Mouse (Mus musculus): ENCODE results near the gene Yipf1. TPM values are rescaled to one million over a fixed set of nuclear protein-coding genes. Genes with fewer than 3 reads are reported as not detected.

The Yipf1 gene
- polyA plus RNA-seq, 1 experiment from 2014 or later, result 45.5 TPM

GRCm38 (mm10) chr4:107337455-107337854 lies 23.3 kb downstream of the Yipf1 start:
- no peak for DNase-seq (ENCODE audit: low spot score)
- Histone ChIP-seq H3K9ac (ENCODE audit: low read depth, low read length) (no peak overlapping the region), H3K4me2 (no peak overlapping the region), H3K27ac (ENCODE audit: low read depth, low read length) (no peak overlapping the region), H3K4me1 (replicated peaks; ENCODE audit: control insufficient read depth, insufficient read depth, low read length) (no peaks in the 10 kb centered on the region), H3K36me3 (ENCODE audit: control insufficient read depth, insufficient read depth, low read length) (no peaks in the 10 kb centered on the region), H3K9me3 (ENCODE audit: control insufficient read depth, low read length) (no peaks in the 10 kb centered on the region), H3K4me3 (ENCODE audit: low read depth, low read length) (no peak overlapping the region), H3K27me3 (replicated peaks; ENCODE audit: control insufficient read depth, insufficient read depth, low read length) (no peaks in the 10 kb centered on the region)
- WGBS, result 87% methylated on average over 5 of the region's 5 CpGs
- ATAC-seq (replicated peaks; ENCODE audit: low FRiP score), result no peak

GRCm38 (mm10) chr4:107341354-107341753 lies 27.2 kb downstream of the Yipf1 start:
- Histone ChIP-seq H3K27ac (ENCODE audit: low read depth, low read length) (no peak overlapping the region), H3K36me3 (ENCODE audit: control insufficient read depth, insufficient read depth, low read length) (no peaks in the 10 kb centered on the region), H3K4me3 (ENCODE audit: low read depth, low read length) (no peak overlapping the region), H3K4me2 (no peak overlapping the region), H3K4me1 (replicated peaks; ENCODE audit: control insufficient read depth, insufficient read depth, low read length) (no peaks in the 10 kb centered on the region), H3K9me3 (ENCODE audit: control insufficient read depth, low read length) (no peaks in the 10 kb centered on the region), H3K9ac (ENCODE audit: low read depth, low read length) (no peak overlapping the region), H3K27me3 (replicated peaks; ENCODE audit: control insufficient read depth, insufficient read depth, low read length) (no peaks in the 10 kb centered on the region)
- 82% methylated on average over 5 of the region's 5 CpGs for WGBS
- DNase-seq (ENCODE audit: low spot score) (no peak), ATAC-seq (replicated peaks; ENCODE audit: low FRiP score) (no peak)

- Histone ChIP-seq H3K9ac (ENCODE audit: low read depth, low read length) (no peak overlapping the region), H3K27ac (ENCODE audit: low read depth, low read length) (no peak overlapping the region), H3K4me2 (no peak overlapping the region), H3K4me1 (replicated peaks; ENCODE audit: control insufficient read depth, insufficient read depth, low read length) (peaks cover 2% of the 10 kb centered on the region; the same call in 1 of the 2 replicates), H3K36me3 (ENCODE audit: control insufficient read depth, insufficient read depth, low read length) (no peaks in the 10 kb centered on the region), H3K27me3 (replicated peaks; ENCODE audit: control insufficient read depth, insufficient read depth, low read length) (no peaks in the 10 kb centered on the region), H3K4me3 (ENCODE audit: low read depth, low read length) (no peak overlapping the region), H3K9me3 (ENCODE audit: control insufficient read depth, low read length) (no peaks in the 10 kb centered on the region)
- DNase-seq (ENCODE audit: low spot score), result no peak
- ATAC-seq (replicated peaks; ENCODE audit: low FRiP score), result no peak
- 86% methylated on average over 7 of the region's 7 CpGs for WGBS
These were observed 30.4 kb downstream of the Yipf1 start for GRCm38 (mm10) chr4:107344612-107345011.

GRCm38 (mm10) chr4:107347221-107347620 lies 33.1 kb downstream of the Yipf1 start:
- Histone ChIP-seq H3K9ac (ENCODE audit: low read depth, low read length) (no peak overlapping the region), H3K4me2 (no peak overlapping the region), H3K36me3 (ENCODE audit: control insufficient read depth, insufficient read depth, low read length) (no peaks in the 10 kb centered on the region), H3K4me1 (replicated peaks; ENCODE audit: control insufficient read depth, insufficient read depth, low read length) (peaks cover 2% of the 10 kb centered on the region; the same call in 1 of the 2 replicates), H3K9me3 (ENCODE audit: control insufficient read depth, low read length) (no peaks in the 10 kb centered on the region), H3K27me3 (replicated peaks; ENCODE audit: control insufficient read depth, insufficient read depth, low read length) (no peaks in the 10 kb centered on the region), H3K4me3 (ENCODE audit: low read depth, low read length) (no peak overlapping the region), H3K27ac (ENCODE audit: low read depth, low read length) (no peak overlapping the region)
- ATAC-seq (replicated peaks; ENCODE audit: low FRiP score) (no peak), DNase-seq (ENCODE audit: low spot score) (no peak)
- WGBS, result 71% methylated on average over 6 of the region's 6 CpGs

- WGBS, result 74% methylated on average over 20 of the region's 20 CpGs
- ATAC-seq (replicated peaks; ENCODE audit: low FRiP score) (0 out of 2 replicates have a peak, but pooled peaks have one; percentile 29), DNase-seq (ENCODE audit: low spot score) (no peak)
- no peak overlapping the region for H3K4me3 ChIP-seq (ENCODE audit: low read depth, low read length)
- peaks cover 2% of the 10 kb centered on the region; the same call in 1 of the 2 replicates for H3K4me1 ChIP-seq (replicated peaks; ENCODE audit: control insufficient read depth, insufficient read depth, low read length)
- H3K36me3 ChIP-seq (ENCODE audit: control insufficient read depth, insufficient read depth, low read length), result no peaks in the 10 kb centered on the region
- no peaks in the 10 kb centered on the region for H3K27me3 ChIP-seq (replicated peaks; ENCODE audit: control insufficient read depth, insufficient read depth, low read length)
- no peaks in the 10 kb centered on the region for H3K9me3 ChIP-seq (ENCODE audit: control insufficient read depth, low read length)
- no peak overlapping the region for H3K27ac ChIP-seq (ENCODE audit: low read depth, low read length)
- H3K9ac ChIP-seq (ENCODE audit: low read depth, low read length), result 0 out of 2 replicates have a peak overlapping the region, but pooled peaks have one; percentile 22
- no peak overlapping the region for H3K4me2 ChIP-seq
These were observed 34.6 kb downstream of the Yipf1 start for GRCm38 (mm10) chr4:107348529-107349310.

GRCm38 (mm10) chr4:107349311-107350008 lies 35.3 kb downstream of the Yipf1 start:
- DNase-seq (ENCODE audit: low spot score) (no peak), ATAC-seq (replicated peaks; ENCODE audit: low FRiP score) (0 out of 2 replicates have a peak, but pooled peaks have one; percentile 18)
- Histone ChIP-seq H3K4me1 (replicated peaks; ENCODE audit: control insufficient read depth, insufficient read depth, low read length) (peaks cover 5% of the 10 kb centered on the region), H3K4me2 (no peak overlapping the region), H3K27ac (ENCODE audit: low read depth, low read length) (no peak overlapping the region), H3K27me3 (replicated peaks; ENCODE audit: control insufficient read depth, insufficient read depth, low read length) (no peaks in the 10 kb centered on the region), H3K36me3 (ENCODE audit: control insufficient read depth, insufficient read depth, low read length) (no peaks in the 10 kb centered on the region), H3K9me3 (ENCODE audit: control insufficient read depth, low read length) (no peaks in the 10 kb centered on the region), H3K9ac (ENCODE audit: low read depth, low read length) (no peak overlapping the region), H3K4me3 (ENCODE audit: low read depth, low read length) (no peak overlapping the region)
- 67% methylated on average over 8 of the region's 8 CpGs for WGBS

GRCm38 (mm10) chr4:107351368-107351767 lies 37.2 kb downstream of the Yipf1 start:
- Histone ChIP-seq H3K27me3 (replicated peaks; ENCODE audit: control insufficient read depth, insufficient read depth, low read length) (no peaks in the 10 kb centered on the region), H3K4me1 (replicated peaks; ENCODE audit: control insufficient read depth, insufficient read depth, low read length) (peaks cover 6% of the 10 kb centered on the region), H3K4me2 (no peak overlapping the region), H3K36me3 (ENCODE audit: control insufficient read depth, insufficient read depth, low read length) (no peaks in the 10 kb centered on the region), H3K9me3 (ENCODE audit: control insufficient read depth, low read length) (no peaks in the 10 kb centered on the region), H3K4me3 (ENCODE audit: low read depth, low read length) (no peak overlapping the region), H3K27ac (ENCODE audit: low read depth, low read length) (no peak overlapping the region), H3K9ac (ENCODE audit: low read depth, low read length) (no peak overlapping the region)
- no peak for DNase-seq (ENCODE audit: low spot score)
- ATAC-seq (replicated peaks; ENCODE audit: low FRiP score), result no peak

- WGBS, result 87% methylated on average over 3 of the region's 3 CpGs
- H3K4me2 ChIP-seq, result no peak overlapping the region
- no peak overlapping the region for H3K27ac ChIP-seq (ENCODE audit: low read depth, low read length)
- H3K4me1 ChIP-seq (replicated peaks; ENCODE audit: control insufficient read depth, insufficient read depth, low read length), result peaks cover 6% of the 10 kb centered on the region
- DNase-seq (ENCODE audit: low spot score), result no peak
- ATAC-seq (replicated peaks; ENCODE audit: low FRiP score), result no peak
- no peaks in the 10 kb centered on the region for H3K27me3 ChIP-seq (replicated peaks; ENCODE audit: control insufficient read depth, insufficient read depth, low read length)
- no peaks in the 10 kb centered on the region for H3K9me3 ChIP-seq (ENCODE audit: control insufficient read depth, low read length)
- H3K9ac ChIP-seq (ENCODE audit: low read depth, low read length), result no peak overlapping the region
- no peak overlapping the region for H3K4me3 ChIP-seq (ENCODE audit: low read depth, low read length)
- H3K36me3 ChIP-seq (ENCODE audit: control insufficient read depth, insufficient read depth, low read length), result no peaks in the 10 kb centered on the region
These were observed 39.4 kb downstream of the Yipf1 start for GRCm38 (mm10) chr4:107353612-107354011.

All from liver, embryonic 11.5 days (tissue).